Mouse (Mus musculus) myocyte (in vitro differentiated cells): Measurements from ENCODE around the gene Aldh2. TPM values are rescaled to one million over a fixed set of nuclear protein-coding genes. Genes with fewer than 3 reads are reported as not detected.
"Not testable (repeated sequence)": the region's sequence is repeated elsewhere in the genome, so short reads cannot be mapped to it uniquely, and the experiment has no call there.

Experiments
- H3K27me3 ChIP-seq: one replicate; pipeline ENCODE4 v1.6.1; 2011; ENCODE audit not compliant: control insufficient read depth, insufficient read depth, insufficient read length
- H3K36me3 ChIP-seq: one replicate; pipeline ENCODE4 v1.6.1; 2011; ENCODE audit not compliant: control insufficient read depth, insufficient read depth
- H3K4me2 ChIP-seq: one replicate; pipeline ENCODE4 v1.6.1; 2011; ENCODE audit warnings: low read depth, control low read depth
- H3K4me3 ChIP-seq: one replicate; pipeline ENCODE4 v1.5.1; 2011; ENCODE audit warnings: mild to moderate bottlenecking, control low read depth, moderate library complexity
- H3K79me2 ChIP-seq: one replicate; pipeline ENCODE4 v1.6.1; 2011; ENCODE audit not compliant: control insufficient read depth, insufficient read depth
- H3ac ChIP-seq: one replicate; pipeline ENCODE4 v1.6.1; 2011; ENCODE audit not compliant: control insufficient read depth, insufficient read length
- CEBPB ChIP-seq: IDR thresholded peaks from 2 replicates; pipeline ENCODE4 v1.6.1; 2011; ENCODE audit warnings: mild to moderate bottlenecking, moderate library complexity; ENCODE audit not compliant: poor library complexity, insufficient read depth, severe bottlenecking
- E2F4 ChIP-seq: IDR thresholded peaks from one replicate; pipeline ENCODE4 v1.6.1; 2011; ENCODE audit warnings: mild to moderate bottlenecking, control low read depth, moderate library complexity; ENCODE audit not compliant: insufficient read depth
- MAX ChIP-seq: IDR thresholded peaks from one replicate; pipeline ENCODE4 v1.6.1; 2011; ENCODE audit warnings: low read depth, mild to moderate bottlenecking, control low read depth
- MYOD1 ChIP-seq, 3 experiments: IDR thresholded peaks; one replicate each; pipeline ENCODE4 v1.6.1; 2011; ENCODE audit warnings: control low read depth in 2 of 3, low read depth in 2 of 3, mild to moderate bottlenecking in 2 of 3, moderate library complexity in 1 of 3; ENCODE audit not compliant: insufficient read length in 2 of 3, control insufficient read depth in 1 of 3
- MYOG ChIP-seq, 3 experiments: IDR thresholded peaks; one replicate each; pipeline ENCODE4 v1.6.1; 2011; ENCODE audit warnings: control low read depth in 2 of 3, low read depth in 2 of 3, mild to moderate bottlenecking in 2 of 3; ENCODE audit not compliant: insufficient read length in 2 of 3, control insufficient read depth in 1 of 3, insufficient read depth in 1 of 3
- POLR2A ChIP-seq: IDR thresholded peaks from one replicate; pipeline ENCODE4 v1.6.1; 2011; ENCODE audit warnings: low read depth, mild to moderate bottlenecking, control low read depth, moderate library complexity; ENCODE audit not compliant: insufficient read length
- POLR2AphosphoS2 ChIP-seq: IDR thresholded peaks from one replicate; pipeline ENCODE4 v1.6.1; 2011; ENCODE audit warnings: low read depth, control low read depth; ENCODE audit not compliant: insufficient read length
- REST ChIP-seq: IDR thresholded peaks from one replicate; pipeline ENCODE4 v1.6.1; 2011; ENCODE audit warnings: mild to moderate bottlenecking, control low read depth, moderate library complexity; ENCODE audit not compliant: insufficient read depth, insufficient read length
- SRF ChIP-seq: IDR thresholded peaks from one replicate; pipeline ENCODE4 v1.6.1; 2011; ENCODE audit warnings: low read depth; ENCODE audit not compliant: control insufficient read depth, insufficient read length
- TCF12 ChIP-seq: IDR thresholded peaks from one replicate; pipeline ENCODE4 v1.6.1; 2011; ENCODE audit warnings: mild to moderate bottlenecking, control low read depth; ENCODE audit not compliant: poor library complexity, insufficient read depth, severe bottlenecking
- TCF3 ChIP-seq: IDR thresholded peaks from one replicate; pipeline ENCODE4 v1.6.1; 2011; ENCODE audit warnings: low read depth, control low read depth; ENCODE audit not compliant: insufficient read length
- USF1 ChIP-seq: IDR thresholded peaks from one replicate; pipeline ENCODE4 v1.6.1; 2011; ENCODE audit warnings: low read depth, mild to moderate bottlenecking, control low read depth, moderate library complexity
- polyA plus RNA-seq: library from polyadenylated mRNA; unstranded; fragments of >200 nt; fragmentation: generic; extraction: Trizol; gene quantifications from one replicate; pipeline ENCODE4 v1.2.1, GENCODE M21; 2012; ENCODE audit warnings: missing spikeins

Aldh2 gene
- polyA plus RNA-seq, result 210 TPM

- Histone ChIP-seq H3K79me2 (no peaks in the 10 kb centered on the region), H3ac (peak within 1 kb of the TSS; percentile 88), H3K27me3 (no peaks in the 10 kb centered on the region), H3K4me3 (peak within 1 kb of the TSS; percentile 66), H3K4me2 (peak within 1 kb of the TSS; percentile 98), H3K36me3 (no peaks in the 10 kb centered on the region)
- TF ChIP-seq POLR2A, result peak; percentile 95
- TF ChIP-seq USF1, result peak; percentile 96
- no peak for TF ChIP-seq CEBPB
- peak; percentile 88 for TF ChIP-seq POLR2AphosphoS2
Observed at GRCm38 (mm10) chr5:121593451-121594401, at the start of gene Aldh2. Gene Aldh2 (minus strand): TSS chr5:121593824.

DNA sequence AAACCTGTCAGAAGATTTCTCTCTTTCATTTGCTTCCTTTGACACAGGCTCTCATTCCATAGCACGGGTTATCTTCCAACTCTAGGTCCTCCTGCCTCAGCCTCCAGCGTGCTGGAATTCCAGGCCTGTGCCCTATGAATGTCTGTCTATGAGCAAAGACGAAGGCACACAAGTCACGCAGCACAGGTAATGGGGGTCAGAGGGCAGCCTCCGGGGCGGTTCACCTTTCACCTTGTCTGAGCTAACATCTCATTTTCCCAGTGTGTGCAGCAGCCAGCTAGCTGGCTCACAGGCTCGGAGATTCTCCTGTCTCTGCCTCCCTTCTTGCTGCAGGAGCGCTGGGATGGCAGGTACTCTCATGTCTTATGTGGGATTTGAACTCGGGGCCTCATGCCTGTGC is 46.0 kb upstream of the Aldh2 start:
- Histone ChIP-seq H3K79me2 (no peaks in the 10 kb centered on the region), H3ac (no peak overlapping the region), H3K36me3 (no peaks in the 10 kb centered on the region), H3K4me2 (no peak overlapping the region), H3K27me3 (no peaks in the 10 kb centered on the region), H3K4me3 (no peak overlapping the region)
- TF ChIP-seq MYOG (IDR thresholded peaks at IDR 0.05; ENCODE audit: control insufficient read depth in 1 of 3, insufficient read depth in 1 of 3, insufficient read length in 2 of 3, low read depth in 2 of 3) (no peak), USF1 (no peak), CEBPB (no peak), TCF12 (no peak), SRF (no peak), TCF3 (no peak), E2F4 (no peak), MYOD1 (IDR thresholded peaks at IDR 0.05; ENCODE audit: control insufficient read depth in 1 of 3, insufficient read length in 2 of 3, low read depth in 2 of 3) (no peak), REST (no peak), MAX (no peak), POLR2A (no peak), POLR2AphosphoS2 (no peak)

GRCm38 (mm10) chr5:121637296-121637695 is 43.7 kb upstream of the Aldh2 start:
- no peak for TF ChIP-seq POLR2AphosphoS2
- no peak for TF ChIP-seq TCF12
- Histone ChIP-seq H3K4me3 (no peak overlapping the region), H3K79me2 (no peaks in the 10 kb centered on the region), H3K36me3 (no peaks in the 10 kb centered on the region), H3K27me3 (no peaks in the 10 kb centered on the region), H3K4me2 (no peak overlapping the region), H3ac (no peak overlapping the region)

DNA sequence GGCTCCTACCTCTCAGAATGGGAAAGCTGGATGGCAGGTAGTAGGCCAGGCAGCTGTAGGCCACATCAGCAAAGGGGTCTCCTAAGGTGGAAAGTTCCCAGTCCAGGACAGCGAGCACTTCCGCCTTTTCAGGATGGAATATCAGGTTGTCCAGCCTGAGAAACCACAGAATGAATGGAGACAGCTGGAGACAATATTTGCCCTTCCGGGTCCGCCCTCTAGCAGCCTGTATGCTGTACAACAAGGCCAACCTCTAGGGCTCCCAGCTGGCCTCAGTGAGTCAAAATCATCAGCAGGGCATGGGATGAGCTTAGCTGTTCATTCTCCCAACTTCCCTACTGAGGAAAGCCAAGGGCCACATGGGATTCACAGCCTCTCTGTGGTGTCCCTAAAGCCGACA is 41.0 kb upstream of the Aldh2 start:
- H3ac ChIP-seq, result no peak overlapping the region
- H3K27me3 ChIP-seq, result no peaks in the 10 kb centered on the region
- H3K4me2 ChIP-seq, result no peak overlapping the region
- no peaks in the 10 kb centered on the region for H3K79me2 ChIP-seq
- H3K4me3 ChIP-seq, result no peak overlapping the region
- TF ChIP-seq MYOG (IDR thresholded peaks at IDR 0.05; ENCODE audit: control insufficient read depth in 1 of 3, insufficient read depth in 1 of 3, insufficient read length in 2 of 3, low read depth in 2 of 3) (peak in 1 of 3 experiments; percentile 60), MYOD1 (IDR thresholded peaks at IDR 0.05; ENCODE audit: control insufficient read depth in 1 of 3, insufficient read length in 2 of 3, low read depth in 2 of 3) (peak in 2 of 3 experiments; percentile 14 to 62), REST (no peak)
- H3K36me3 ChIP-seq, result no peaks in the 10 kb centered on the region

- H3K4me3 ChIP-seq, result no peak overlapping the region
- H3K4me2 ChIP-seq, result no peak overlapping the region
- H3K27me3 ChIP-seq, result no peaks in the 10 kb centered on the region
- no peaks in the 10 kb centered on the region for H3K36me3 ChIP-seq
- H3ac ChIP-seq, result no peak overlapping the region
- TF ChIP-seq CEBPB, result no peak
- TF ChIP-seq MYOG (IDR thresholded peaks at IDR 0.05; ENCODE audit: control insufficient read depth in 1 of 3, insufficient read depth in 1 of 3, insufficient read length in 2 of 3, low read depth in 2 of 3), result peak in 2 of 3 experiments; percentile 31 to 55
- no peaks in the 10 kb centered on the region for H3K79me2 ChIP-seq
Observed at GRCm38 (mm10) chr5:121632804-121633203, 39.2 kb upstream of the Aldh2 start.

DNA sequence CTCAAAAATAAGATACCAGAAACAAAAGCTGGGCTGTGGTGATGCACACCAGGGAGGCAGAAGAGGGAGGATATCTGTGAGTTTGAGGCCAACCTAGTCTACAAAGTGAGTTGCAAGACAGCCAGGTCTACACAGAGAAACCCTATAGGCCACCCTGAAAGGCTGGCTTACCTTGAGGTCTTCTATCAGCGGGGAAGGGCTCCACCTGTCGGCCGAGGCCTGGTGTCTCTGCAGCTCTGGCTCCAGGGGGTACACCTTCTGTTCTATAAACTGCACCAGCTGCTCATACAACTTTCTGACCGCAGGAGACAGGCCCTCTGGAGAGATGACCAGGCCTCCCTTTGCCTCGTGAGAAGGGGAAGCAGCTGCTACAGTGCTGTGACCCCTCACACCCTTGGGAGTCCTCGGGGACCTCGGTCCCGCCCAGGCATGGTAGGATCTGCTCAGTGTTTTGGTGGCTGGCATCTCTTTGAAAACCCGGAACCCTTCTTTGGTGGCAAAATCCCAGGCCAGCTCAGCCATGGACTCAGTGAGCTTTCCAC is 37.6 kb upstream of the Aldh2 start:
- not testable (repeated sequence) for H3K4me2 ChIP-seq, H3K27me3 ChIP-seq, H3ac ChIP-seq, H3K79me2 ChIP-seq, H3K36me3 ChIP-seq, H3K4me3 ChIP-seq
- peak; percentile 36 to 70 (median 41) for TF ChIP-seq MYOG (IDR thresholded peaks at IDR 0.05; ENCODE audit: control insufficient read depth in 1 of 3, insufficient read depth in 1 of 3, insufficient read length in 2 of 3, low read depth in 2 of 3)
- peak; percentile 19 for TF ChIP-seq TCF12
- peak in 2 of 3 experiments; percentile 52 to 74 for TF ChIP-seq MYOD1 (IDR thresholded peaks at IDR 0.05; ENCODE audit: control insufficient read depth in 1 of 3, insufficient read length in 2 of 3, low read depth in 2 of 3)
